Mouse (Mus musculus) embryonic facial prominence, embryonic 10.5 days (tissue): ENCODE measurements around the gene Rspry1. TPM values are rescaled to one million over a fixed set of nuclear protein-coding genes. Genes with fewer than 3 reads are reported as not detected.

Experiments used
- DNase-seq: peaks from one replicate; pipeline ENCODE4 v3.0.0-alpha.2; 2017; ENCODE audit warnings: low spot score
- H3K27ac ChIP-seq: fragments of 300-500 bp; sonication (generic); replicated peaks from 2 replicates; pipeline ENCODE4 v1.5.1; 2016; ENCODE audit warnings: mild to moderate bottlenecking
- H3K27me3 ChIP-seq: fragments of 300-500 bp; sonication (generic); replicated peaks from 2 replicates; pipeline ENCODE4 v1.6.1; 2016; ENCODE audit warnings: low read depth, mild to moderate bottlenecking; ENCODE audit not compliant: poor library complexity, severe bottlenecking
- H3K36me3 ChIP-seq: fragments of 300-500 bp; sonication (generic); replicated peaks from 2 replicates; pipeline ENCODE4 v1.6.1; 2016; ENCODE audit warnings: mild to moderate bottlenecking, moderate library complexity
- H3K4me1 ChIP-seq: fragments of 300-500 bp; sonication (generic); 2 replicates; pipeline ENCODE4 v1.6.1; 2016
- H3K4me3 ChIP-seq: fragments of 300-500 bp; sonication (generic); 2 replicates; pipeline ENCODE4 v1.5.1; 2016; ENCODE audit warnings: mild to moderate bottlenecking, moderate library complexity
- H3K9me3 ChIP-seq: fragments of 300-500 bp; sonication (generic); 2 replicates; pipeline ENCODE4 v1.6.1; 2016; ENCODE audit warnings: mild to moderate bottlenecking
- WGBS: fragments of 180-500 bp; shearing (Covaris S2); methylation state at CpG from one replicate; pipeline ENCODE4 v1.1.7; 2016; 5-methylcytosine and 5-hydroxymethylcytosine counted together
- polyA plus RNA-seq: library from polyadenylated mRNA; unstranded; fragments of >200 nt; fragmentation: Nextera tagmentation; extraction: Ambion mirVana; gene quantifications from 2 replicates; pipeline ENCODE4 v1.2.1, GENCODE M21; 2016

Gene Rspry1
- polyA plus RNA-seq, 1 experiment from 2014 or later, result 47.1 TPM

GRCm38 (mm10) chr8:94574159-94574907 lies 27.4 kb upstream of the Rspry1 start:
- no peak overlapping the region for H3K4me3 ChIP-seq
- WGBS, result 89% methylated on average over 16 of the region's 16 CpGs
- no peaks in the 10 kb centered on the region for H3K9me3 ChIP-seq
- DNase-seq, result no peak
- H3K27ac ChIP-seq, result no peak overlapping the region
- H3K4me1 ChIP-seq, result peaks cover 3% of the 10 kb centered on the region; the same call in 1 of the 2 replicates
- H3K36me3 ChIP-seq, result peaks cover 79% of the 10 kb centered on the region
- H3K27me3 ChIP-seq, result no peaks in the 10 kb centered on the region

GRCm38 (mm10) chr8:94575148-94575547 lies 26.6 kb upstream of the Rspry1 start:
- Histone ChIP-seq H3K4me1 (no peaks in the 10 kb centered on the region), H3K9me3 (no peaks in the 10 kb centered on the region), H3K27ac (no peak overlapping the region), H3K36me3 (peaks cover 85% of the 10 kb centered on the region), H3K27me3 (no peaks in the 10 kb centered on the region), H3K4me3 (no peak overlapping the region)
- 95% methylated on average over 4 of the region's 4 CpGs for WGBS
- no peak for DNase-seq

GRCm38 (mm10) chr8:94581820-94582483 lies 19.8 kb upstream of the Rspry1 start:
- Histone ChIP-seq H3K27me3 (no peaks in the 10 kb centered on the region), H3K9me3 (no peaks in the 10 kb centered on the region), H3K4me3 (no peak overlapping the region), H3K36me3 (peaks cover 98% of the 10 kb centered on the region), H3K27ac (no peak overlapping the region), H3K4me1 (no peaks in the 10 kb centered on the region)
- 90% methylated on average over 7 of the region's 7 CpGs for WGBS
- no peak for DNase-seq

- H3K4me1 ChIP-seq, result no peaks in the 10 kb centered on the region
- no peak overlapping the region for H3K27ac ChIP-seq
Observed at GRCm38 (mm10) chr8:94582569-94582968, 19.2 kb upstream of the Rspry1 start.

GRCm38 (mm10) chr8:94584238-94584817 lies 17.4 kb upstream of the Rspry1 start:
- Histone ChIP-seq H3K36me3 (peaks cover 98% of the 10 kb centered on the region), H3K4me1 (no peaks in the 10 kb centered on the region), H3K4me3 (no peak overlapping the region), H3K27ac (no peak overlapping the region), H3K27me3 (no peaks in the 10 kb centered on the region), H3K9me3 (no peaks in the 10 kb centered on the region)
- 72% methylated on average over 4 of the region's 4 CpGs for WGBS
- no peak for DNase-seq

More at GRCm38 (mm10) chr8:94582569-94582968, 19.2 kb upstream of the Rspry1 start:
- Histone ChIP-seq H3K36me3 (peaks cover 98% of the 10 kb centered on the region), H3K9me3 (no peaks in the 10 kb centered on the region), H3K4me3 (no peak overlapping the region), H3K27me3 (no peaks in the 10 kb centered on the region)
- WGBS, result 89% methylated on average over 6 of the region's 6 CpGs
- DNase-seq, result no peak

GRCm38 (mm10) chr8:94591691-94592090 lies 10.0 kb upstream of the Rspry1 start:
- no peaks in the 10 kb centered on the region for H3K9me3 ChIP-seq
- peaks cover 29% of the 10 kb centered on the region for H3K36me3 ChIP-seq
- DNase-seq, result no peak
- H3K27ac ChIP-seq, result no peak overlapping the region
- no peaks in the 10 kb centered on the region for H3K27me3 ChIP-seq
- WGBS, result 70% methylated on average over 4 of the region's 4 CpGs
- no peaks in the 10 kb centered on the region for H3K4me1 ChIP-seq
- no peak overlapping the region for H3K4me3 ChIP-seq

- no peaks in the 10 kb centered on the region for H3K4me1 ChIP-seq
- H3K36me3 ChIP-seq, result peaks cover 3% of the 10 kb centered on the region
- DNase-seq, result no peak
- no peaks in the 10 kb centered on the region for H3K9me3 ChIP-seq
- no peaks in the 10 kb centered on the region for H3K27me3 ChIP-seq
- no peak overlapping the region for H3K4me3 ChIP-seq
- 83% methylated on average over 1 of the region's 1 CpGs for WGBS
- H3K27ac ChIP-seq, result no peak overlapping the region
Observed at GRCm38 (mm10) chr8:94594211-94594610, 7.5 kb upstream of the Rspry1 start.

- H3K4me3 ChIP-seq, result peak overlapping the region; percentile 100
- no peak for DNase-seq
- WGBS, result 29% methylated on average over 5 of the region's 5 CpGs
- H3K9me3 ChIP-seq, result no peaks in the 10 kb centered on the region
- no peaks in the 10 kb centered on the region for H3K36me3 ChIP-seq
- H3K27me3 ChIP-seq, result no peaks in the 10 kb centered on the region
- peaks cover 29% of the 10 kb centered on the region for H3K4me1 ChIP-seq
- peak overlapping the region; percentile 95 for H3K27ac ChIP-seq
Observed at GRCm38 (mm10) chr8:94600478-94600877, 1.3 kb upstream of the Rspry1 start.

- WGBS, result under 1% methylated on average over 51 of the region's 51 CpGs
- Histone ChIP-seq H3K27ac (peak overlapping the region; percentile 95), H3K4me3 (peak overlapping the region; percentile 100), H3K9me3 (no peaks in the 10 kb centered on the region), H3K27me3 (no peaks in the 10 kb centered on the region), H3K36me3 (no peaks in the 10 kb centered on the region), H3K4me1 (peaks cover 29% of the 10 kb centered on the region)
- DNase-seq, result no peak
Observed at GRCm38 (mm10) chr8:94601034-94601606, 617 bp upstream of the Rspry1 start.

- Histone ChIP-seq H3K4me3 (peak overlapping the region; percentile 100), H3K27me3 (no peaks in the 10 kb centered on the region), H3K9me3 (no peaks in the 10 kb centered on the region), H3K27ac (peak overlapping the region; percentile 95), H3K4me1 (peaks cover 29% of the 10 kb centered on the region), H3K36me3 (peaks cover 6% of the 10 kb centered on the region)
- peak; percentile 40 for DNase-seq
- whole genome bisulfite sequencing, result under 1% methylated on average over 31 of the region's 31 CpGs
Observed at GRCm38 (mm10) chr8:94602471-94603131, 864 bp downstream of the Rspry1 start.

GRCm38 (mm10) chr8:94604030-94604429 lies 2.3 kb downstream of the Rspry1 start:
- H3K4me3 ChIP-seq, result no peak overlapping the region

GRCm38 (mm10) chr8:94607064-94607463 lies 5.3 kb downstream of the Rspry1 start:
- Histone ChIP-seq H3K9me3 (no peaks in the 10 kb centered on the region), H3K27ac (no peak overlapping the region), H3K36me3 (peaks cover 6% of the 10 kb centered on the region), H3K27me3 (no peaks in the 10 kb centered on the region), H3K4me1 (peaks cover 17% of the 10 kb centered on the region), H3K4me3 (no peak overlapping the region)
- no peak for DNase-seq
- 90% methylated on average over 5 of the region's 5 CpGs for WGBS

More at GRCm38 (mm10) chr8:94604030-94604429, 2.3 kb downstream of the Rspry1 start:
- 91% methylated on average over 2 of the region's 2 CpGs for WGBS
- Histone ChIP-seq H3K27me3 (no peaks in the 10 kb centered on the region), H3K36me3 (peaks cover 6% of the 10 kb centered on the region), H3K9me3 (no peaks in the 10 kb centered on the region), H3K4me1 (peaks cover 29% of the 10 kb centered on the region), H3K27ac (no peak overlapping the region)
- DNase-seq, result no peak
